Mouse (Mus musculus) regulatory T cell (primary cell): ENCODE measurements around the gene Ncoa3.

ENCODE experiments used
- in situ Hi-C: fragments of 300-600 bp; cut with MboI, MseI; formaldehyde crosslinking; loops from one replicate; pipeline ENCODE4 v1.15.1; 2025; ENCODE audit warnings: high pct_unique_total_duplicates

Gene Ncoa3

DNA sequence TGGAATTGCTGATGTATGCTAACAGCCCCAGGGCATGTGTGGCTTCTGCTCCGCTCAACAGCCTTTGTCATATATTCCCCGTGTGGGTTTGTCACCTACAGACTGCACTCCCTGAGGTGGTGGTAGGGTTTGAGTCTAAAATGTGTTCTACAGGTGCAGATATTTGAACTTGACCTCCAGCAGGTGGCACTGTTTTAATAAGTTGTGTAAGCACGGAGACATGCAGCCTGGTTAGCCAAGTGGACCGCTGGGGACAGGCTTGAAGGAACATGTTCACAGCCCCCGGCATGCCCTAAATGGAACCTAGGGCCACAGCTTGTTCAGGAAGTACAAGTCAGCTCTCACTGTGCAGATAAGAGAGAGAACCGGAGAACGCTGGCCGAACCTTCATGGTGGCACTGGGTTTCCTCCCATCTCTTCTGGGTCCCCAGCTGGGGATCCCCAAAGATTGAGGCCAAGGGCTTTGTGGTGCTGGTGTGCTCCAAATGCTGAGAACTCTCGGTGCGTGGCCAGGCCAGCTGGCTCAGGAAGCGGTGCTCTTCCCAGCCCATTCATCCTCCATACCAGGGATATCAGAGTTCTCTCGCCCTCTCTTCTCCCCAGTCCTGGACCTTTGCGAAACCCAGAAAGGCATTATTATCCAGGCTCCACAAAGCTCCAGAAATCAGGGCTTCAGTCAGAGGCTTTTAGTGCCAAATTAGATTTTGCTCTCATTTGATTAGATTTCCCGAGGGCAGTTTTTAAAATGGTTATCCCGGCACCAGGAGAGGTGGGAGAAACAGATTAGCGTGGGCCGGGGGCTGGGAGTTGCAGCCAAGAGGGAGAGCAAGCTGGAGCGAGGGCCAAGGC is 105.2 kb downstream of the Ncoa3 start:
- in situ Hi-C loops = no loop called here

DNA sequence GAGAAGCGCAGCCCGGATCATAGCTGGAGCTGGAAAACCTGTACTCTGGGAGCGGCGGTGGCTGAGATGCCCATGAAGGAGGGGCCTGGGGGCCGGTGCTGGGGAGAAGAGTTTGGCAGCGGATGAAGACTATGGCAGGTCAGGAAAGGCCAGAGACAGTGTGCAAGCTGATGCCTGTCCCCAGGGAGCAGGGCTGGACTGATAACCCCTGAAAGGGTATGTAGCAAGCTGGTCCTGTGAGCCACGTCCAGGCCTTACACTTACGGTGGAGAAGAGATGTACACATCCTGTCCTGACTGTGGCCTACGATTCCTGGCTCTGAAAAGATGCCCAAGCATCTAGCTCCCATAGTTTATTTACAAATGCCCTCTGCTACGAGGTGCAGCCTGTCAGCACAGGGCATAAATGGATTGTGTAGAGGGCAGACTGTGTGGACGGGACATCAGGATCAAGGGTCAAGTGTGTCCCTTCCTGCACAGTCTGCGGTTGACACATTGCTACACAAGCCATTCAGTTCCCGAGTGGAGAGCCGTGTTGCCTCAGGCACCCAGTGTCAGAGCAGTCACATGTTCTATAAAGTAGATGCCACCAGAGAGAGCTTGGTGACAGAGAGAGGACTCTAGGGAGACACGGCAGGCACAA is 106.0 kb downstream of the Ncoa3 start:
- in situ Hi-C loops = no loop called here

DNA sequence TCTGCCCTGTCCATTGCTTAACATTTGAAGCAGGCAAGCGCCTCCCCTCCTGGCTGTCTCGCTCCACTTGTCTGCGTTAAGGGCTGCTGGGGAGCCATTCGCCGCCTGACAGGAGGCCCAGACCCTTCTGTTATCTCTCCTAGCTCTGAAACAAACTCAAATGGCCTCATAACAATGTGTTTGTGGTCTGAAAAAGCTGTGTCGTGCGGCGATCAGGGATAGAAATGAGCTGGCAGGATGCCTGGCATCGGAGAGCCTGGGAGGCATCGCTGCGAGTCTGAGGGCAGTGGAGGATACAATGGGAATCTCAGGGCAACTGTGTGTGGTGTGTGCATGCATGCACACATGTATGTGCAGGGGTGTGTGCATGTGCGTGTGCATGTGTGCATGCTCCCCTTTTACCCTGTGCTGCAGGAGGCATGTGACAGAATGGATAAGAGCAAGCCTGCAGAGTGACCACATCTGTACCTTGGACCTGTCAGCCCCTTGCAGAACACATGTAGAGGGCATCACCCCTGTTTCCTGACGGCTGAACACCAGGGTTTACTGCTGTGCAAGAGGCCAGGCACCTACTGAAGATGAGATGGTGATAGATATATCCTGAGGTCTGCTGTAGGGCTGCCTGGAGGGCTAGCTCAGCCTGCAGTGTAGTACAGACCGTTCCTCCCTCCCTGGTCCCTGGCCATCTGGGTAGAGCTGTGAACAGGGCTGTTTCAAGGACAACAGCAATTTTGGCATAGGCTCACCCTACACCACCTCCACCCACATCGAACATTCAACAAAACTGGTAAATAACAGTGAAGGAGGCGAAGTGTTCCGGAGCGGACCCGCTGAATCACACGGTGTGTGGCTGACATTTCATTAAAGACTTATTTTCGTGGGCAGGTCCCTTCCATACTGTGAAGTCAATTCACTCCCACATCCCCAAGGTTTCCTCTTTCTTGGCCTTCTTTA is 108.2 kb downstream of the Ncoa3 start:
- in situ Hi-C loops = no loop called here

DNA sequence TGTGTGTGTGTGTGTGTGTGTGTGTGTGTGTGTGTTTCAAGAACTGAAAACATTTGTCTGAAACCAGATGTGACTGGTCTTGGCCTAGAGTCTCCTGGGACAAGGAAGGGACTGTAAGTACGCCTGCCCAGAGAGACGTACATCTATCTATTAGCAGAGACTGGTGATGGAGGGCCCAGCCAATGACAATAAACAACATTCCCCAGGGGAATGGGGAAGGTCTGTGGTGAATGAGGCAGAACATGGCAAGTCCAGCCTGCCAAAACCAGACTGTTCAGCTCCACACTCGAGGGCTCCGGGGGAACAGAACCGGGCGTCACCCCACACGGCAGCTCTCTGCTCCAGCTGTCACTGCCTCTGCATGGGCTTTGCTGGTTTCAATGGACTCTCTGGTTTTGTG is 110.5 kb downstream of the Ncoa3 start:
- in situ Hi-C loops = no loop called here

DNA sequence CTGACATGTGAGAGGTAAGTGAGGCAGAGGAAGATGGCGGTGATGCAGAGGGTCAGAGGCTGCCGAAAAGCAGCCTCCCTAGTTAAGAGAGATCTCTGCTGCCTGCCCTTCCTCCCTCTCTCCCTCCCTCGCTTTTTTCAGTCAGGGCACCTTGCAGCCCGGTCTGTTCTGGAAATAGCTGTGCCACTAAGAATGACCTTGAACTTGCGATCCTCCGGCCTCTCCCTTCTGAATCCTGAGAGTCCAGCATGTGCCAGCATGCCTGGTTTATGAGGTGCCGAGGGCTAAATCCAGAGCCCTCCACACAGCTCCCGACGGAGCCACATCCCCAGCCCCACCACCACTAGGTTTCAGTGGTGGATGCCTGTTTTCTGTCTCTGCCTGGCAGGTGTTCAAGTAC is 113.5 kb downstream of the Ncoa3 start:
- in situ Hi-C loops = no loop called here

DNA sequence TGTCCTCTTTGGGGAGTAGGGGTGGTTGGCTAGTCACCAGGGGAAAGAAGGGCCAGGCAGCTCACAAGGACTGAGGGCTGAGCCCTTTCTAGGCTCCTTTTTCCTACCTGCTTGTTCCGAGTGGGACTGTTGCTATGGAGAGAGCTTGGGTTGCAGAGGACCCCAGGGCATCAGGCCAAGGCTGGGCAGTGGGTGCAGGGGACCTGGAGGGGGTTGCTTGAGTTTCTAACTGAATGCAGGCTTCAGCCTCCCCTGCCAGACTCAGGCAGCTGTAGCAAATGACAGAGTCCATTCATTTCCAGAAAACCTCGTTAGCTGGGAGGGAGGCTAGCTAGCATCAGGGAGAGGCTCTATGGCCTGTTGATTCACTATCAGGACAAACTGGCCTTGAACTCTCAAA is 114.2 kb downstream of the Ncoa3 start:
- in situ Hi-C loops = no loop called here

DNA sequence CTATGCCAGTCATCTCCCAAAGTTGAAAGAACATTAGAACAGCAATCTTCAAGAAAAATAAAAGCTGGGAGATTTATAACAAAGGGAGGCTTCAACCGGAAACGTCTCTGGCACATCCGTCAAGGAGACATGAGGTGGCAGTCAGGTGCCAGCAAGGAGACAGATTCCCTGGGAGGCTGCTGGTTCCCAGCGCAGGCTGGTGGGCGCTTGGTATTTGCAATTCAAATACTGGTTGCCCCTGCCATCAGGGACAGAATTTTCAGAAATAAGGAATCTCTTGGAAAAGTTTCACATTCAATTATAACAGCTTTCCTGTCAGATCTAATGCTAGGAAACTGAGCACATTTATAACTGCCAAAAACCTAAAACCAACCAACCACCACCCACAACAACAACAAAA is 115.5 kb downstream of the Ncoa3 start:
- in situ Hi-C loops = no loop called here

DNA sequence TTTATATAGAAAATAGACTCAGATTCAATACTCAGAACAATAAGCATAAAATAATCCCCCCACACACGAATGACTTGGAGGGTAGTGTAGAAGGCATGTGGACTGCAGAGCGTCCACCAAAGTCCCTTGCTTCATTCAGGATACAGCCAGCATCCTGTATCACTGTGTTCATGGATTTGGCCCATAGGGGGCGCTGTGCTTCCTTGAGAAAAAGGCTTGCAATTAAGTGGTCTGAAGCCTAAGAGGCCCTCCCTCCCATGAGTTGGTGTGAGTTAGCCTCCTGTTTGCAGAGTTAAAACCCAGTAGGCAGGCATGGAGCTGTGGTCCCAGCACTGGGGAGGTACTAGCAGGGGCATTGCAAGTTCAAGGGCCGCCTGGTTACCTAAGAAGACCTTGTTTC is 115.9 kb downstream of the Ncoa3 start:
- in situ Hi-C loops = no loop called here

DNA sequence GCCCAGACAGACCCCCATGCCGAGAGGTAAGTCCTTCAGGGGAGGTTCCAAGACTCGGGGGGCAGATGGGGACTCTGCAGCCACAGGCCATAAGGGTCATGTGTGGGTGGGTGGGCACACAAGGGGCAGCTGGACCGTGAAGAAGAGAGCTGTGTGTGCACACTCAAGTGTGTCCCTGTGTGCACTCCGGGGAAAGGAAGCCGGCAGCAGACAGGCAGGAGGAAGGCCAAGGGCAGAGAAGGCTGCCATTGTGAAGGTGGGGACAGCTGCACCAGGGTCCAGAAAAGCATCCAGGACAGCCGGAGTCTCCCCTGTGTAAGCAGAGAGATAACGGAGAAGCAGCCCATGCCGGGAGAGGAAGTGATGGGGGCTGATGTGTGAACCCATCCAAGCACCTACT is 118.3 kb downstream of the Ncoa3 start:
- in situ Hi-C loops = no loop called here

DNA sequence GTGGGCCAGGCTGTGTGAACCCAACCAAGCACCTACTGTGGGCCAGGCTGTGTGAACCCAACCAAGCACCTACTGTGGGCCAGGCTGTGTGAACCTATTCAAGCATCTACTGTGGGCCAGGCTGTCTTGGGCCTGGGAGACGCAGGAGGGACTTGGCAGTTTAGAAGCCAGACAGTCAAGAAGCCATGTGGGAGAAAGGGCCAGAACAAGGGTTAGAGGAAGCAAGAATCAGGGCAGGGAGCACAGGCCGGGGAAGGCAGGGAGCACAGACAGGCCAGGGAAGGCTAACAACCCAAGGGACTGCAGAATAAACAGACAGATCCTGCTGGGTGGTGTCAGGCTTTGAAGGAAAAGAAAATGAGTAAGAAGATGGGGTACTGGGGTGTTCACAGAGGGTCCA is 118.8 kb downstream of the Ncoa3 start:
- in situ Hi-C loops = no loop called here

DNA sequence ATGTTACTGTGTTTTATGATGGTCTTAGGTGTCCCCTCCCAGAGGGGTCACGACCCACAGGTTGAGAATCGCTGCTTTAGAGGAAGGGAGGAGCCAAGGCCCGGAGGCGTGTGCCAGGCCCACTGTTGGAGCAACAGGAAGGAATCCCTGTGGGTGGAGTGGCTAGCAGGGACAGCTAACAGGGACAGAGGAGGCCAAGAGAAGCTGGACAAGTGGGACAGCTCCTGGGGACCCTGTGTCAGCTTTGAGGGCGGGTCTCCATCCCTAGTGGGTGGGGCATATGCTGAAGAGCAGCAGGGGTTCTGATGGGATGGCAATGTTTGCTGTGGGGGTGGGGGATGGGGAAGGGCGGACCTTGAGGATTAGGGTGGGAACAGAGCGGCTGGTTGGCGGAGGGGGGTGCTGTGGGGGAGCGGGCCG is 119.4 kb downstream of the Ncoa3 start:
- in situ Hi-C loops = no loop called here

DNA sequence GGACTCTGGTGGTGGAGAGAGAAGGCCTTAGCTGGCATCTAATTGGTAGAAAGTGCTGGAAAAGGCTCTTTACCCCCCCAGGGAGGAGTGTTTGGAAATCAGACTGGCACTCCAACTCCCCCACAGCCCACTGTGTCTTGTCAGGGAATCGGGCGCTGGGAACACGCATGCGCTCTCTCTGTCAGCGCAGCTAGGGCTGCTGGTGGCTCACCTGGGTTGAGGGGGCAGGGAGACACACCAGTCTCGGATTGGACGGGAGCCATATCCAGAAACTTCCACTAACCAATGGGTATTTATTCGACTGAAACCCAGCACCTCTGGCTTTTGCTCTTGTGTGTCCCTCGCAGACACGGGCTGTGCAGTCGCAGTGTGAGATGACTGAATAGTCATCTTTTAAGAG is 120.5 kb downstream of the Ncoa3 start:
- in situ Hi-C loops = no loop called here

DNA sequence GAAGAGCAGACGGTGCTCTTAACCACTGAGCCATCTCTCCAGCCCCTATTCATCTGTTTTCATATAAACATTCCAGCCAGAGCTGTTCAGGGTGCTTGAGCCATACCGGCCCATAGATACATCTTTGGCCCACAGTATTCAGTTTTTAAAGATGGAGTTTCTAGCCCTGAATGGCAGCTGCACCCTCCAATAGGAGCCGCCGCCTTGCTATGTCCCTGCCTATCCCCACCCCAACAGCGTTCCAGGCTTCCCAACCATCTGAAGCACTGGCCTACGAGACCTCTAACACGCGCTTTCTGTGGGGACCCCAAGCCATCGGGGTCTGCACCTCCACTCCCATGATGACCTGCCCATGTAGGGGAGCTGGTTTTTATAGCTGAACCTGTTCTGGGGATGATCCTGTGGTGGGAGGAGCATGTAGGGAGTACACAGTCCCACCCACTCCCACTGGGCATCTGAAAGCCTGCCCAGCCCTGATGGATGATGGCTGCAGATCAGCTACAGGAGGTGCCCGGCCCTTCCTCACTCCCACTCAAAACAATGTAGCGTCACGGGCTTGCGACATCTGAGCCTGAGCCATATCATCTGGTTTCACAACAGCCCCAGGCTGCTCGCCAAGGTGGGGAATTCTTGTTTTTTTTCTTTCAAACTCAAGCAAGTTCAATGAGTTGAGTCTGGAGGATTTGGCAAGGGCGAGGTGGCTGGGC is 123.3 kb downstream of the Ncoa3 start:
- in situ Hi-C loops = no loop called here

DNA sequence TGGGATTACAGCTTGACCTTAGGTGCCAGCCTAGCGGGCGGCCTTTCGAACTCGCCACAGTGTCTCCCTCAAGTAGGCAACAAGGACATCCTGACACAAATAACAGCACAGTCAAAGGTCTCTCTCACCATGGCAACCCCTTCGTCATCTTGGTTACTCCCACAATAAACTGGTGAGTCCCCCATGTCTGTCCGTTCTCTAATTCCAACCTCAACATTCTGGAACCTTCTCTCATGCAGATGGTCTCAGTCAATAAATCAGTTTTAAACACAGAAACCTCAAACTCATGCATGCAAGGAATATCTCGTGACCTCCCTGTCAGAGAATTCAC is 123.8 kb downstream of the Ncoa3 start:
- in situ Hi-C loops = no loop called here

DNA sequence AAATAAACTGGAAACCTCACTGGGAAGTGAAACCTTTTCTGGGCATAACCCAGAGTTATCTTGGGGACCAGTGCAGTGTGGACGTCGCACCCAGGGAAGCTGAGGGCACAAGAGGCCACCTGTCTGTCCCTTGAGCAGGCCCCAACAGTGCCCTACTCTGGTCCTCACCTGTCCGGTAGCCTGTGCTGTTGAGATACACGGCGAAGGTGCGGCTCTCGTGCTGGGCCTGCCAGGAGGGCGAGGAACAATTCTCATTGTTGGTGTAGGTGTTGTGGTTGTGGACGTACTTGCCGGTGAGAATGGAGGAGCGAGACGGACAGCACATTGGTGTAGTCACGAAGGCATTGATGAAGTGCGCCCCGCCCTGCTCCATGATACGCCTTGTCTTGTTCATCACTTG is 124.3 kb downstream of the Ncoa3 start:
- in situ Hi-C loops = no loop called here

DNA sequence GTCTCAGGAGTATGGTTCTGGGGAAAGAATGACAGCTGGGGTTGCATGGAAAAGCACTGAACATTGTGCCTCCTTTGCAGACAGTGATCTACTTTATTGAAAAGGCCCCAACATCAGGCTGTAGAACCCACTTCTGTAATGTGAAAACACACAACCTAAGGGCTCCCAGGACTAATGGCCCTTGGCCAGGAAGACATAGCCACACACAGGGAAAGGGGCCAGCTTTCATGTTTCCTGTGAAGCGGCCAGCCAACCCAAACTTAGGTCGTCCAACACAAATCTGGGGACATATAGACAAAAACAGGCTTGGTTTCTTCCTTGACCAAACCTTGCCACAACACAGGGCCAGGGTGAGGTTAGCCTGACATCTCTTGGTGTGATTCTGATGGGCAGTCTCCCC is 127.6 kb downstream of the Ncoa3 start:
- in situ Hi-C loops = loop anchor here (10.0 kb wide), 1 partner anchor 1835 kb away; the partner anchor contains the start of gene Svs3a

DNA sequence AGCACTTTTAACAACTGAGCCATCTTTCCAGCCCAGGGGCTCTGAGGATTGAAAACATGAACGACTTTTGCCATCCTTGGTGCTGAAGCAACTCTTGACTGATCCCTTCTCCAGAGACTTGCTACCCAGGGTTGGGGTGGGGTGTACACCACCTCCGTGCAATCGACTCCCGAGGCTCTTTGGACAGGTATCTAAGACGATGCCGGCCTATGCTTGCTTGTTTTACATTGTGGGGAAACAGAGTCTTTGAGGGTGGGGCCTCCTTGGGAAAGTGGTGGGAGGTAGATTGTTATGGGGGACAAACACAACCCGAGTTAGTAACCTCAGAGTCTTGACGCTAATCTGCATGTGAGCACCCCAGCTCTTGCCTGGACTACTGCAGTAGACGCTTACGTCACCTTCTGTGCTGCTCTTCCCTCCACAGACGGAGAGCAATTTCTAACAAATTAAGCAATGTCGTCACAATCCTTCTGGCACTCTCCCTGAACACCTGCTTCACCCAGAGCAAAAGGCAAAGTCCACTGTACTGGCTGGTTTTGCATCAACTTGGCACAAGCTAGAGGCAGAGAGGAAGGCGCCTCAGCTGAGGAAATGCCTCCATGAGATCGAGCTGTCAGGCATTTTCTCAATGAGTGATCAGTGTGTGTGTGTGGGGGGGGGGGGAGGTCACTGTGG is 129.4 kb downstream of the Ncoa3 start:
- in situ Hi-C loops = loop anchor here (10.0 kb wide), 1 partner anchor 1837 kb away; the partner anchor contains the start of gene Svs3a

DNA sequence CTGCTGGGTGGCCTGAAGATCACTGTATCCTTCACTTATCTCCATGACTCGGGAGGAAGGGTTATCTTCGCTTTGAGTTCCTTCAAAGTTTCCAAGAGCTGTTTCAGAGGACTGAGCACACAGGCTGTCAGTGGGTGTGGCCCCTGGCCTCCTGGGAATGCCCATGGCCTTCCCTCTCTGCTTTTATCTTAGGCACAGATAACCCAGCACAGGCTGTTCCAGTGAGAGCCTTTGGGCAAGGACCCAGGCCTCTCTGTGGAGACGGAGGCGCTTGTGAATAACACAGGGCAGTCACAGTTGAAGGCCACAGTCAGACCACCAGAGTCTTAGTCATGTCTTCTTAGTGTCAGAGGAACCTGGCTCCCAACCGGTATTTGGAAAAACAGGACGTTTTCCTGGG is 130.3 kb downstream of the Ncoa3 start:
- in situ Hi-C loops = loop anchor here (10.0 kb wide), 1 partner anchor 1838 kb away; the partner anchor contains the start of gene Svs3a
